Mouse (Mus musculus) megakaryocyte progenitor cell, adult 5-6 weeks (primary cell): ENCODE measurements around the gene Ppp1r36. TPM values are rescaled to one million over a fixed set of nuclear protein-coding genes. Genes with fewer than 3 reads are reported as not detected.
"Not testable (repeated sequence)": the region's sequence is repeated elsewhere in the genome, so short reads cannot be mapped to it uniquely, and the experiment has no call there.

Source experiments
- ATAC-seq: replicated peaks from 2 replicates; pipeline ENCODE4 v1.8.0; 2016; ENCODE audit warnings: mild to moderate bottlenecking, moderate TSS enrichment, inconsistent platforms; ENCODE audit not compliant: poor library complexity
- total RNA-seq, 2 experiments: library from RNA; stranded (forward) in 1 of 2; stranded (reverse) in 1 of 2; fragments of 157-497, 149-512 nt in 1 of 2; fragments of 200-1000 nt in 1 of 2; gene quantifications; 2 replicates each; pipeline versions ENCODE4 v1.2.3 to v1.2.4; 2015 to 2017

Ppp1r36 gene
- total RNA-seq, 2 experiments from 2014 or later: 0.72 TPM; not detected in 1

- no peak for ATAC-seq
These were observed 27.5 kb downstream of the Ppp1r36 start for GRCm38 (mm10) chr12:76444862-76445261.

GRCm38 (mm10) chr12:76446201-76446600 is 28.9 kb downstream of the Ppp1r36 start:
- ATAC-seq: no peak

GRCm38 (mm10) chr12:76448127-76448526 is 30.8 kb downstream of the Ppp1r36 start:
- no peak for ATAC-seq

DNA sequence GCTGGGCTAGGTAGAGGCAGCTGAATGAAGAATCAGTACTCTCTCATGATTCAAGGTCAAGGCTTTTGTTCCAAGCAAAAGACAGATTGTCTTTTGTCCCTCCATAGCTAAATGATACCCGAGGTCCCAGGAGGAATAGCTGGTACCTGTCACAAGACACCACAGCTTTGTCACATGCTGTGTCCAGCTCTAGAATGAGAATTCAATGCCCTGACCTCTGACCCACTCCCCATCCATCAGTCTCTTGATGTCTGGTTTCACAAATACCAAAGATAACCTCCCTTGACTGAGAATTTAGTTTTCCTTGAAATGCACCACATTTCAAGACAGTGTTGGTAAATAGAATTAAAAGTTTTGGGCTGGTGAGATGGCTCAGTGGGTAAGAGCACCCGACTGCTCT is 34.9 kb downstream of the Ppp1r36 start:
- no peak for ATAC-seq

DNA sequence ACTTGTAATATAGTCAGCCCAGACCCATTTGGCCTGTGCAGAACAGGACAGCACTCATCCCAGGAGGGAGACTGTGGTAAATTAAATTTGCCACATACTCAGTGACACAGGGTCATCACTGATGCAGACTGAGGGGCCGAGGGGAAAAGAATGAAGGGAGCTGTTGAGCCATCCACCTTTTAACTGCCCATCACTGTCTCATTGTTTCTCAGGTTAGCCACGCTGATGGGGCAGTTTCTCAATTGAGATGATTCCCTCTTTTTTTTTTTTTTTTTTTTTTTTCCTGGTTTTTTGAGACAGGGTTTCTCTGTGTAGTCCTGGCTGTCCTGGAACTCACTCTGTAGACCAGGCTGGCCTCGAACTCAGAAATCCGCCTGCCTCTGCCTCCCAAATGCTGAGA is 41.1 kb downstream of the Ppp1r36 start:
- ATAC-seq: not testable (repeated sequence)

GRCm38 (mm10) chr12:76459032-76459431 is 41.7 kb downstream of the Ppp1r36 start:
- no peak for ATAC-seq

DNA sequence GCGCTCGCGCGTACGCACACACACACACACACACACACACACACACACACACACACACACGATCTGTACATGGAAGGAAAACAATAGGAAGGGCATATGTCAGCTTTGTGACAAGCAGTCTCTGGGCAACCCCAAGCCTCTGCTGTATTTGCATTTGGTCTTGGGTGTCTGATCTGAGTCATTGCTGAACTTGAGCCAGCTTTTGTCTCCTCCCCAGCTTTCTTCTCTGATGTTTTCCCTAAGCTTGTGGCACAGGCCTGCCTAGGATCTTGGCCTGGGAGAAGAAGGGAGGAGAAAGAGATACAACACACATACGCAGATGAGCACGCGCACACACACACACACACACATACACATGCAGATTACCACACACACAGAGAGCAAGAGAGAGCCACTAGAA is 46.1 kb downstream of the Ppp1r36 start:
- ATAC-seq: no peak

- ATAC-seq: no peak
These were observed 47.4 kb downstream of the Ppp1r36 start for GRCm38 (mm10) chr12:76464651-76465252.

- peak; percentile 33; the same call in 1 of the 2 replicates for ATAC-seq
These were observed 49.3 kb downstream of the Ppp1r36 start for GRCm38 (mm10) chr12:76466651-76467050.

DNA sequence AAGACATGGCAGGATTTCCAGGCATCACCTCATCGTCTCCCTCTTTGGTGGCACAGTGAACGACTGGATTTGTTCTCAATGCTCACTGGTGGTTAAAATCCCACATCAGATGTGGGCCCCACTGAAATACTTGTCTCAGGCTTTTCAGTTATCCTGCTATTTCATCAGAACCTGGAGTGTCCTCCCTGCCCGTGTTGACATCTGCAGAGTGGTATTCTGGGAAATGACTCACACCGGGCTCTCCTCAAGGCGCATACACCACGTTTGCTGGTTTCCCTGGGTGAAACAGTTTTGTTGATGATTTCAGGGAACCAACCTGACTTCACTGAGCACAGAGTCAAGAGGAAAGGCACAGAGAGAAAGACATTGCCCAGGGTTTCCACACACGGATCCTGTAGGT is 49.9 kb downstream of the Ppp1r36 start:
- ATAC-seq: peak; percentile 53

DNA sequence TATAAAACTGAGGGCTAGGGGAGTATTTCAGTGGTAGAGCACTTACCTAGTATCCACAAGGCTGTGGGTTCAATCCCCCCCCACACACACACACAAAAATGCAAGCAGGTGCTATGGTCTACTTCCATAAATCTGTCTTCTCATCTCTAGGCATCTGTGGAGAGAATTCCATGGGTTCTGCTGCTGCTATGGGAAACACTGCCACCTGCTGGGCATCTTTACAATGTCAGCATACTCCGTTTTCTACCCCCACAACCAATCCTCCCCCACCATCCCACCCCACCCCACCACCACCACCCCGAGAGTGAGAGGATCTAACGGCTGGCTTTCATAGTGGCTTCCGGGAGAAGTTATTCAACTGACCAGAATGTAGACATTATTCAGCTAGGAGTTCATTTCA is 54.7 kb downstream of the Ppp1r36 start:
- peak; percentile 80 for ATAC-seq

DNA sequence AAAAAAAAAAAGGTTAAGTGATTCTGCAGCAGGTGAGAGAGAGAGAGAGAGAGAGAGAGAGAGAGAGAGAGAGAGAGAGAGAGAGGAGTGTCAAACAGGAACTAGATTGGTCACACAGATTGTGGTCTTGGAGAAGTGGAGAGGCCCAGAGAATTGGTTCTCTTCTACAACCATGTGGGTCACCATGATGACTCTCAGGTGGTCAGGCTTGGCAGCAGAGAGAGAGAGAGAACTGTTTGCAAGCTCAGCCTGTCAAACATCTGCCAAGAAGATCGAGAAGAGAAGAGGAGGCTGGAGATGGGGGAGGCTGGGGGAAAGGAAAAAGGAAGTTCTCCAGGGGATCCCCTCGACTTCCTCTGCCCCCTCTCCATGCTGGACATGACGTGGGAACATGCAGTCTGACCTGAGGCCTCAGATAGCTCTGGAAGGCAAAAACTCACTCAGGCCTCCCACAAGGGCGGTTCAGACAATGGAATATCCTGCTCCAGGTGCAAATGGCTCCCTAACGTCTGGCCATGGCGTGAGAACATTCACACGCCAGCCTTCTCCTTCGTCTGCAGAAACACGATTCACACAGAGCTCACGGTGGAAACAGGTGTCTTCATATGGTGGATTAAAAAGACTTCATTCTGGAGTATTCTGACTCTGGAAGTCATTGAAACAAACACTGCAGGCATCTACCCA is 56.4 kb downstream of the Ppp1r36 start:
- peak; percentile 29; the same call in 1 of the 2 replicates for ATAC-seq

GRCm38 (mm10) chr12:76474246-76474583 is 56.9 kb downstream of the Ppp1r36 start:
- ATAC-seq: peak; percentile 32; the same call in 1 of the 2 replicates

DNA sequence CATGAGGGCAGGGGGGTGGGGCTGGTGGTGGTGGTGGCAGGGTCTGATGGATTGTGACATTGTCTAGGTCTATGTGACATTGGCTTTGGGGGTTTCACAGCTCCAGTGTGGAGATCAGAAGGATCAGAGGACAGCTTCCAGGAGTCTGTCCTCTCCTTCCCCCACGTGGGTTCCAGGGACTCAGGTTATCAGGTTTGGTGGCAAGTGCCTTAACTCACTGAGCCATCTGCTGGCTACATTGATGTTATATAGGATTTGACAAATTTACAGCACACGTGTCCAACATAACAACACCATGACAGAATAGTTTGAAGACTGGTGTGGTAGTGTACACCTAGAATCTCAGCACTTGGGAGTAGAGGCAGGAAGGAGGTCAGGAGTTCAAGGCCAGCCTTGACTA is 57.5 kb downstream of the Ppp1r36 start:
- ATAC-seq: 0 out of 2 replicates have a peak, but pooled peaks have one; percentile 10

- ATAC-seq: no peak
These were observed 58.8 kb downstream of the Ppp1r36 start for GRCm38 (mm10) chr12:76476146-76476545.

GRCm38 (mm10) chr12:76478309-76479023 is 61.1 kb downstream of the Ppp1r36 start:
- no peak for ATAC-seq

DNA sequence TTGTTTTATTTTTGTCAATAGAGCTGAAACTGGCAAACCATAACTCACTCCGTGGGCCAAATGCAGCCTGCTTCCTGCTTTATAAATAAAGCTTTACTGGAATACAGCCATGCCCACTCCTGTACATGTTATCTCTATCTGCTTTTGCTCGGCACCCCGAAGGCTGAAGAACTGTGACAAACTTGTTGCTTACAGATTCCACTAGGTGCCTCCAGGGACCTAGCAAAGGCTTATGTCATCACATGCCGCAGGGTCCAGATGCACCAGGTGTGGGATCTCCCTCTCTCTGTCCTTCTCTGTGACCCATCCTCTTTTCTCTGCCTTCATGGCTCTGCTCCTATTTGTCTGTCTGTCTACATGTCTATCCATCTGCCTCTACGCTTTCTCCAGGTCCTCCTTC is 61.8 kb downstream of the Ppp1r36 start:
- no peak for ATAC-seq

DNA sequence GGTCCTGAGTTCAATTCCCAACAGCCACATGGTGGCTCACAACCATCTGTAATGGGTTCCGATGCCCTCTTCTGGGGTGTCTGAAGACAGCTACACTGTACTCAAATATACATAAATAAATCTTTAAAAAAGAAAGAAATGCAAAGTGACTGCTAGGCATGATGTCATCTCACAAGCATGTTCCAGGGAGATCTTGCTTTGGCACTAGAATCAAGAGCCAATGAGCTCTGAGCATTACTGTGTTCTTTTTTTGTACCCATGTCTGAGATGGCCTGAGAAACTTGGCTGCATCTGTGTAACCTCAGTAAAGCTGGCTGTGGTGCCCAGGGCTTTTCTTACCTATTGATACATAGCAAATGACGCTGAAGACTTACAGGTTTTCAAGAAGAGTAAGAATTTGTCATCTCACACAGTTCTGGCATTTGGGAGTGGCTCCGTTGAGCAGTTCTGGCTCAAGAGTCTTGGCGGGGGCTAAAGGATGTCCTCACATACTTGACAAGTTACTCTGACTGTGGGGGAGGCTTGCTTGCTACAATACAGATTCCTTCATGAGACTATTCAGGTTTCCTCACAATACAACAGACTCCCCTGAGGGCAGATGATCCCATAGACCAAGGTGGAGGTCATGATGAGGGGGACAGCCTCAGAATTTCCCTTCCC is 62.6 kb downstream of the Ppp1r36 start:
- ATAC-seq: no peak

DNA sequence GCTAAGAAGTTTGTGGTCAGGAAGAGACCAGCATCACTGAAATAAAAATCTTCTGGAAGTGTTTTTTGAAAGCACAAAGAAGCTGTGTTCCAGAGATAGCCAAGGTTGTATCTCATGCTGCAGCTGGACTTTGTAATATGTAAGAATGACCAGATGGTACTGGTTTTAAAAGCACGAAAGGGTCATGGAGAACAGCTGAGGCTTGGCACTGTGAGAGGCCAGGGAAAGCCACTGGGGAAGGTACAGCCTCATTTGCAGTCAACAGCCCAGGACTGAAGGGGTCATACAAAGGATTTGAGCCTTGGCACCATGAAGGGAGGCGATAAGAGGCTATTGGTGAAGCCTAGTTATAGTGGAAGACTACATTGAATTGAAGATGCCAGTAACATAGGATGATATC is 65.1 kb downstream of the Ppp1r36 start:
- no peak for ATAC-seq

DNA sequence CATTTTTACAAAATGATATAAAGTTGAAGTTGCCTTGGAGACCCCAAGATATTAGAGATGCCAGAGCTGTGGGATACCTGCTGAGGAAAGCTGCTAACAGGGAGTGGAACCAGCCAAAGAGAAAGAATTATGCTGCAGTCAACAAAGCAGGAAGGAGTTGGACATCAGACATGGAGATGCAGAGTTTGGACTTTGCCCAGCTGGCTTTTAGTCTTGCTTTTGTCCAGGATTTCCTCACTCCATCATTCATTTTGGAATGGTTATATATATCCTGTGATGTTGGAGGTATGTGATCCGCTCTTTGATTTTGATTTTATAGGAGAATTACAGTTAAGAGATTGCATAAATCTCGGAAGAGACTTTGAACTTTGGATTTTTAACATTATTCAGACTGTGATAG is 65.6 kb downstream of the Ppp1r36 start:
- ATAC-seq: no peak

DNA sequence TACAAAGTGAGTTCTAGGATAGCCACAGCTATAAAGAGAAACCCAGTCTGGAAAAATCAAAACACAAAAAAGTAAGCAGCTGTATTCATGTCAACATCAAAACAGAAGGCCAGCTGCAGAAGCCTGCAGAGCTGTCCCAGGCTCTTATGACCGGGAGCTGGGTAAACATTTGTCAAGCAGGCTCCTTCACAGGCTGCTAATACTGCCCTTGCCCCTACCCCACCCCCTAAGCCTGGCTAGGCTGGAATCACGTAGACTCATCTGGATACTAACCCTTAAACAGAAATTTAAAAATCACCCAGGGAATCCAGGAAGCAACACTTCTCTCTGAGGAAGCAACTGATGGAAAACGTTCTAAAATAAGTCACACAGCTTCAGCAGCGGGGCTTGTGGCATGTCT is 67.5 kb downstream of the Ppp1r36 start:
- ATAC-seq: no peak

- ATAC-seq: no peak
These were observed 68.0 kb downstream of the Ppp1r36 start for GRCm38 (mm10) chr12:76485381-76485780.
